In the genomic region with DNA sequence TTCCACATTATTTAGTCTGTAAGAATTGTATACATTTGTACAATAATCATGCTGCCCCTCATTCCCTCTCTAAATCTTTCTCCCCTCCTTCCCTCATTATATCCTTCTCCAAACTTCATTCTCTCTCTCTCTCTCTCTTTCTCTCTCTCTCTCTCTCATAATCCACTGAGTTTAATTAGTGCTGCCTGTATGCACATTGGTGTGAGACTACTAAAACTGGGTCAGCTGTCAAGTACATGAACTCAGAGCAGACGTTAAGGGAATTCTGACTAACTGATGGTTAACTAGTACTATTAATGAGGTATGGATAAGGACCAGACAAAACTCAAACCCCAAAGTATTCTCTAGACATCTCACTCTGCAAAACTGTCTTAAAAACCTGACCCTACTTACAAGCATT, we compare ENCODE assay signal across 11 mouse cellular contexts.
"Had no signal": no experiment of that assay in that cellular context is flagged by ENCODE, and none has a peak within 500 bp of the region (broad histone marks: within the 10 kb centered on the region; RNA-seq: fewer than 3 reads in every experiment).

No protein-coding gene starts in this region.

- DNase-seq: right cerebral cortex, adult 18-20 months; right cerebral cortex, postnatal 14 days; right cerebral cortex, postnatal 25 days; right cerebral cortex, postnatal 4 days; spleen, adult 18-20 months; thymus, adult 18-20 months; thymus, adult 2 months; thymus, postnatal 14 days; thymus, postnatal 25 days; thymus, postnatal 36 days; thymus, postnatal 4 days had no signal
